Comparison of ENCODE assay signal across 21 mouse cellular contexts in genomic region chr7:103854669-103855068, GRCm38 (mm10). TPM values are rescaled to one million over a fixed set of nuclear protein-coding genes. Genes with fewer than 3 reads are reported as not detected.
"Had no signal": no experiment of that assay in that cellular context is flagged by ENCODE, and none has a peak within 500 bp of the region (broad histone marks: within the 10 kb centered on the region; RNA-seq: fewer than 3 reads in every experiment).

No protein-coding gene starts in this region.

- H3K9ac ChIP-seq: kidney, embryonic 15.5 days; midbrain, embryonic 12.5 days; neural tube, embryonic 13.5 days had no signal

- H3K4me1 ChIP-seq: kidney, embryonic 15.5 days; limb, embryonic 10.5 days; midbrain, embryonic 12.5 days; neural tube, embryonic 13.5 days had no signal

- H3K9me3 ChIP-seq: kidney, embryonic 15.5 days; limb, embryonic 10.5 days; megakaryocyte, embryonic 14.5 days; midbrain, embryonic 12.5 days; neural tube, embryonic 13.5 days had no signal

- ATAC-seq: lung, postnatal 0 days; midbrain, embryonic 16.5 days had no signal

- H3K36me3 ChIP-seq: kidney, embryonic 15.5 days; limb, embryonic 10.5 days; midbrain, embryonic 12.5 days; neural tube, embryonic 13.5 days had no signal

- H3K27ac ChIP-seq: kidney, embryonic 15.5 days; left cerebral cortex, adult 2 months; limb, embryonic 10.5 days; midbrain, embryonic 12.5 days; neural tube, embryonic 13.5 days had no signal

- DNase-seq: kidney, adult 2 months; kidney, postnatal 14 days; lung, adult 2 months; lung, postnatal 36 days; retina, postnatal 1 day; right cerebral cortex, postnatal 4 days; spleen, adult 18-20 months; thymus, adult 18-20 months; thymus, postnatal 14 days had no signal

- H3K4me3 ChIP-seq: kidney, embryonic 15.5 days; left cerebral cortex, adult 2 months; limb, embryonic 10.5 days; megakaryocyte, embryonic 14.5 days; midbrain, embryonic 12.5 days; neural tube, embryonic 13.5 days had no signal

- H3K27me3 ChIP-seq: kidney, embryonic 15.5 days; megakaryocyte, embryonic 14.5 days; midbrain, embryonic 12.5 days; neural tube, embryonic 13.5 days had no signal

- H3K4me2 ChIP-seq: kidney, embryonic 15.5 days; midbrain, embryonic 12.5 days; neural tube, embryonic 13.5 days had no signal

RNA-seq across cellular contexts. Expression of gene Hbb-y, which starts 1.7 kb away (rescaled TPM):
- total RNA-seq: layer of hippocampus, postnatal 25 days; left cerebral cortex, adult 2 months; left cerebral cortex, postnatal 14 days had no signal
- polyA plus RNA-seq: kidney, adult 2 months had no signal

RNA-seq across cellular contexts. Expression of gene Hbb-bh1, which starts 11.7 kb away (rescaled TPM):
- total RNA-seq: layer of hippocampus, postnatal 25 days; left cerebral cortex, adult 2 months; left cerebral cortex, postnatal 14 days had no signal
- polyA plus RNA-seq: kidney, adult 2 months; lung, adult 2 months; midbrain, embryonic 16.5 days had no signal

RNA-seq across cellular contexts. Expression of gene Hbb-bh2, which starts 14.3 kb away (rescaled TPM):
- total RNA-seq: layer of hippocampus, postnatal 25 days; left cerebral cortex, adult 2 months; left cerebral cortex, postnatal 14 days had no signal
- polyA plus RNA-seq: kidney, adult 2 months; kidney, embryonic 15.5 days; limb, embryonic 10.5 days; limb, embryonic 14.5 days; lung, adult 2 months; lung, postnatal 0 days; midbrain, embryonic 12.5 days; midbrain, embryonic 16.5 days; neural tube, embryonic 13.5 days; stomach, embryonic 14.5 days had no signal

RNA-seq across cellular contexts. Expression of gene Olfr66, which starts 31.4 kb away (rescaled TPM):
- total RNA-seq: layer of hippocampus, postnatal 25 days; left cerebral cortex, adult 2 months; left cerebral cortex, postnatal 14 days had no signal
- polyA plus RNA-seq: kidney, adult 2 months; kidney, embryonic 15.5 days; limb, embryonic 10.5 days; limb, embryonic 14.5 days; lung, adult 2 months; lung, postnatal 0 days; midbrain, embryonic 12.5 days; midbrain, embryonic 16.5 days; neural tube, embryonic 13.5 days; stomach, embryonic 14.5 days had no signal
